Mouse (Mus musculus) bone marrow macrophage, adult 2 months (primary cell): ENCODE results near the gene Arhgap23.

Experiments
- CTCF ChIP-seq: IDR thresholded peaks from 2 replicates; pipeline ENCODE4 v1.5.1; 2012; ENCODE audit warnings: low read depth, mild to moderate bottlenecking, low read length, moderate library complexity
- POLR2A ChIP-seq: IDR thresholded peaks from 2 replicates; pipeline ENCODE4 v1.6.1; 2012; ENCODE audit warnings: mild to moderate bottlenecking, low read depth, low read length, borderline replicate concordance

- TF ChIP-seq POLR2A (no peak), CTCF (no peak)
Measured at GRCm38 (mm10) chr11:97410958-97411357, 4.4 kb upstream of the Arhgap23 start.
